Mouse (Mus musculus): ENCODE measurements around the gene Asxl1.

Asxl1 gene

GRCm38 (mm10) chr2:153412563-153412962 is 66.9 kb downstream of the Asxl1 start:
- DNase-seq (ENCODE audit: low spot score in 2 of 2), result no peak

GRCm38 (mm10) chr2:153414607-153415006 is 69.0 kb downstream of the Asxl1 start:
- no peak for DNase-seq (ENCODE audit: low spot score in 2 of 2)

GRCm38 (mm10) chr2:153417841-153418240 is 72.2 kb downstream of the Asxl1 start:
- DNase-seq (ENCODE audit: low spot score in 2 of 2), result no peak

- no peak for DNase-seq (ENCODE audit: low spot score in 2 of 2)
Observed at GRCm38 (mm10) chr2:153418381-153418780, 72.8 kb downstream of the Asxl1 start.

- no peak for DNase-seq (ENCODE audit: low spot score in 2 of 2)
Observed at GRCm38 (mm10) chr2:153421233-153421632, 75.6 kb downstream of the Asxl1 start.

GRCm38 (mm10) chr2:153422051-153422450 is 76.4 kb downstream of the Asxl1 start:
- DNase-seq (ENCODE audit: low spot score in 2 of 2), result no peak

GRCm38 (mm10) chr2:153423113-153423512 is 77.5 kb downstream of the Asxl1 start:
- no peak for DNase-seq (ENCODE audit: low spot score in 2 of 2)

GRCm38 (mm10) chr2:153424557-153424956 is 78.9 kb downstream of the Asxl1 start:
- no peak for DNase-seq (ENCODE audit: low spot score in 2 of 2)

GRCm38 (mm10) chr2:153425124-153425844 is 79.7 kb downstream of the Asxl1 start:
- DNase-seq (ENCODE audit: low spot score in 2 of 2), result no peak

- DNase-seq (ENCODE audit: low spot score in 2 of 2), result peak in 1 of 2 experiments; percentile 68
Observed at GRCm38 (mm10) chr2:153425998-153426670, 80.5 kb downstream of the Asxl1 start.

- DNase-seq (ENCODE audit: low spot score in 2 of 2), result no peak
Observed at GRCm38 (mm10) chr2:153426931-153427330, 81.3 kb downstream of the Asxl1 start.

GRCm38 (mm10) chr2:153428485-153428884 is 82.9 kb downstream of the Asxl1 start:
- DNase-seq (ENCODE audit: low spot score in 2 of 2), result no peak

GRCm38 (mm10) chr2:153430571-153430970 is 84.9 kb downstream of the Asxl1 start:
- no peak for DNase-seq (ENCODE audit: low spot score in 2 of 2)

GRCm38 (mm10) chr2:153432492-153432891 is 86.9 kb downstream of the Asxl1 start:
- DNase-seq (ENCODE audit: low spot score in 2 of 2), result no peak

- DNase-seq (ENCODE audit: low spot score in 2 of 2), result no peak
Observed at GRCm38 (mm10) chr2:153433859-153434258, 88.2 kb downstream of the Asxl1 start.

GRCm38 (mm10) chr2:153434880-153435831 is 89.5 kb downstream of the Asxl1 start:
- no peak for DNase-seq (ENCODE audit: low spot score in 2 of 2)

GRCm38 (mm10) chr2:153436641-153437305 is 91.1 kb downstream of the Asxl1 start:
- no peak for DNase-seq (ENCODE audit: low spot score in 2 of 2)

GRCm38 (mm10) chr2:153437306-153437659 is 91.7 kb downstream of the Asxl1 start:
- no peak for DNase-seq (ENCODE audit: low spot score in 2 of 2)

GRCm38 (mm10) chr2:153440755-153441154 is 95.1 kb downstream of the Asxl1 start:
- DNase-seq (ENCODE audit: low spot score in 2 of 2), result no peak

GRCm38 (mm10) chr2:153441228-153441627 is 95.6 kb downstream of the Asxl1 start:
- DNase-seq (ENCODE audit: low spot score in 2 of 2), result no peak

- DNase-seq (ENCODE audit: low spot score in 2 of 2), result no peak
Observed at GRCm38 (mm10) chr2:153442720-153443119, 97.1 kb downstream of the Asxl1 start.
